Mouse (Mus musculus) adrenal gland, postnatal 25 days (tissue): ENCODE measurements at regions not wholly inside any gene's neighbourhood (a gene's known extent, or its start where the extent isn't known, plus 50 kb on each side); places are given as distances from the start of the nearest gene placed in this dataset.

ENCODE experiments used
- DNase-seq: peaks from one replicate; pipeline ENCODE4 v3.0.0; 2021; ENCODE audit warnings: mixed read lengths

- peak; percentile 73 for DNase-seq
These were observed 341.8 kb upstream of the Mms22l start for GRCm38 (mm10) chr4:24154418-24154817.

- DNase-seq, result no peak
These were observed 322.5 kb upstream of the Mms22l start for GRCm38 (mm10) chr4:24173750-24174149.

- no peak for DNase-seq
These were observed 282.8 kb upstream of the Mms22l start for GRCm38 (mm10) chr4:24213262-24214036.

- DNase-seq, result no peak
These were observed 282.3 kb upstream of the Mms22l start for GRCm38 (mm10) chr4:24214037-24214362.

- DNase-seq, result no peak
These were observed 277.8 kb upstream of the Mms22l start for GRCm38 (mm10) chr4:24218383-24218934.

GRCm38 (mm10) chr4:24219074-24219497, 277.2 kb upstream of the Mms22l start:
- DNase-seq, result no peak

GRCm38 (mm10) chr4:24219583-24219982, 276.7 kb upstream of the Mms22l start:
- DNase-seq, result no peak

GRCm38 (mm10) chr4:24245124-24245523, 251.1 kb upstream of the Mms22l start:
- no peak for DNase-seq

- no peak for DNase-seq
These were observed 247.9 kb upstream of the Mms22l start for GRCm38 (mm10) chr4:24248142-24249054.

- DNase-seq, result peak; percentile 3
These were observed 246.8 kb upstream of the Mms22l start for GRCm38 (mm10) chr4:24249243-24249970.

- DNase-seq, result no peak
These were observed 218.1 kb upstream of the Mms22l start for GRCm38 (mm10) chr4:24278154-24278553.
